Mouse (Mus musculus) cerebellum, postnatal 36 days (tissue): ENCODE results near the gene Slc24a4.
A peak's percentile ranks its signal among the peaks of the same experiment; 100 is the strongest.
"Not testable (repeated sequence)": the region's sequence is repeated elsewhere in the genome, so short reads cannot be mapped to it uniquely, and the experiment has no call there.

Experiments used
- DNase-seq, 2 experiments: peaks; one replicate each; pipeline ENCODE4 v3.0.0; 2021 to 2022; ENCODE audit warnings: mixed read lengths in 2 of 2

Slc24a4 gene

GRCm38 (mm10) chr12:102166691-102167261, 38.2 kb downstream of the Slc24a4 start:
- DNase-seq: no peak

DNA sequence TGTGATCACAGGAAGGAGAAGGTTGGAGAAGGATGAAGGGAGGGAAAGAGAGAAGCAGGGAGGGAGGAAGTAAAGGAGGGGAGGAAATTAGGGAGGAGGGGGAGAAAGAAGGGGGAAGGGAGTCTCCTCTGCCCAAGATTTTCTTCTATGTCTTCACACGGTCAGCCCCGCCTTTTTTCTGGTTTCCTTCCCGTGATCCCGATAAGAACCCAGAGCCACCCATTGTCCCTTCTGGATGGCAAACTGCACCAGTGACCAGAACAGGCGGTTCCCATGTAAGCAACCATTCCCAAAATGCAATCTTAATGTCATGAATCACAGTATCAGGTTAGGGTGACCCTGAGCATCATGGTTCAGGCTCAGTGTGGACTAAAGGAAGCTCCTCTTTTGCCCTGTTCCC, 38.8 kb downstream of the Slc24a4 start:
- DNase-seq: no peak

DNA sequence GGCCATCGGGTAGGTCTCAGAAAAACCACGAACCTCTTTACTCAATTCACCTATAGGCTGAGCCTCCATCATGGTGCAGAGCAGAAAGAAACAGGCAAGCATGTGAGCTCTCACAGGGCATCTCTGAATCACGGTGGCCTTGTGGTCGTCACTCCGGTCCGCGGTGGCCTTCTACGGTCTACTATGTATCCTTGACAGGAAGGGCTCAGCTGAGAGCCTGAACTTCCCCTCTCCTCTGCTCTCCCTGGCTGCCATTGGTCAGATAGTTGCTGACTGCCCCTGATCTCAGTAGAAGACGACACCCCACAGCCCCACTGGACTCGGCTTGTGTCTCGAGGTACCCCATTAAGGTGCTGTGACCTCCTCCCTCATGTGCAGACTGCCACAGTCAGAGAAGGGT, 44.2 kb downstream of the Slc24a4 start:
- DNase-seq: no peak

DNA sequence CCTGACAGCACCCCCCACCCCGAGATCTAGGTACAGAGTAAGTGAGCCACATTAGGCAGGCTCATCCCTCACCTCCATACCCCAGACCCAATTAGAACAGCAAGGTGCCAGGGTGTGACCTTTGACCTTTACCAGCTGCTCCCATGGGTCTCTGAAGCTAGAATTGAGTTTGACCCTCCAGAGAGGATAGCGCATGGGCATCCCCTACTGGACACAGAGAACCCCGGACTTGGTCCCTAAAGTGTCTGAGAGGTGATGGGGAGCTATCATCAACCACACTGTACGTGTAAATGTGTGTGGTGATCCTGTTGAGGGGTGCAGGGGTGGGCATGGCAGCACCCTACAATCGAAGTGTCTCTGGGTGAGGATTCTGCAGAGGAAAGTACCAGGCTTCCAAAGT, 44.8 kb downstream of the Slc24a4 start:
- DNase-seq: no peak

- DNase-seq: no peak
Observed at GRCm38 (mm10) chr12:102180371-102181074, 52.0 kb downstream of the Slc24a4 start.

DNA sequence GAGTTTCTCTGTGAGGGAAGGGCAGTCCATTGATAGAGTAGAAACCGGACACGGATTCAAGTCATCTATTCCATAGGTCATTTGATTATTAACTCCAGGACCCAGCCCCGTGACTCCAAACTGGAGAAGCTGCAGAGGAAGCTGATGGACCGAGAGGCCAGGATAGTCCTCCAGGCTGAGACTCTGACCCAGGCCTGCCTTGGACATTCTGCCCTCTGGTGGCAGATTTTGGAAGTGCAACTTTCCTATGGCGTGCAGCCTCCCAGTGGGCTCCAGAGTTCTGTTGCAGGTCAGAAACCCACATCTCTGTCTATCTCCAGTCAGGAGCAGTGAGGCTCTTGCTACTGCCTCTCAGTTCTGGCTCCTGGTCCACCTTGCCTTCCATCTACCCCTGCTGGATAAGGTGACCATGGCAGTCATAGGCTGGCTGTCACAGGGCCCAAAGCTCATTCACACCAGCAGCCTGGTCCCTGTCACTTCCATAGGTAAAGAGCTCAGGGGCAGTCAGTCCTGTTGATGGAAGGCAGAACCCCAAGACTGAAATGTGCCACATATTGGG, 53.3 kb downstream of the Slc24a4 start:
- peak; percentile 45 to 57 for DNase-seq

GRCm38 (mm10) chr12:102182621-102183020, 54.1 kb downstream of the Slc24a4 start:
- DNase-seq: peak; percentile 14 to 15

- no peak for DNase-seq
Observed at GRCm38 (mm10) chr12:102183201-102183600, 54.7 kb downstream of the Slc24a4 start.

GRCm38 (mm10) chr12:102190820-102191219, 62.3 kb downstream of the Slc24a4 start:
- peak; percentile 61 to 71 for DNase-seq

DNA sequence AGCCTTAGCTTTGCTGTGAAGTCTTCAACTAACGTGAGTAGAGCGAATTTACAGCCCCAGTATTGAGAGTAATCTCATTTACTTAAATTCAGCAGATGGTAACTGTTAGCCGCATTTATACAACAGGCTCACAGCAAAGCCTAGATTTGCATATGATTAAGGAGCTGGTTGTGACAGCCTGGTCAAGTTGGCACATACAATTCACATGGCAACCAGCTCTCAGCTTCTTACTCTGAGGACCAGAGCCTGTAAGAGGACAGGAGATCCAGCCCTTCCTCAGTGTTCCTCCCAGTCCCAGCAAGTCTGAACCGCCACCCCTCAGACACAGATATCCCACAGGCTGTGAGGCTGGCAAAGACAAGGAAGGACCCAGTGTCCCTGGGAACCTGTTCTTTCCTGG, 73.0 kb downstream of the Slc24a4 start:
- DNase-seq: no peak

DNA sequence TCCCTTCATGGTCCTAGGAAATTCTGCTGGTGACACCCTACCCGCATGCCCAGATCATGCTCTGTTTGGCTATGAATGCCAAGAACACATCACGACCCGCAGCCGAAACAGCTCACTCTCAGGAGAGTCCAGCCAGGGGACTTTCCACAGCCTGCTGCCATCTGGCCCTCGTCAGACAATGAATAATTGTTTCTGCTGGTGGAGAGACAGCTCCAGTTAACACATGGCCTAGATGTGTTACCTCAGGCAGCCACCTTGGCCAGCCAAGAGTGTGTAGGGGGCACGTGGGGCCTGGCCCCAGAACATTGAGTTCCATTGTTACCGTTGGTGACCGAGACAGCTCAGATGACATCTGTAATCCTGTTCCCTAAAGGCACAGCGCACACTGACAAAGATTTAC, 74.4 kb downstream of the Slc24a4 start:
- peak; percentile 35 to 38 for DNase-seq

DNA sequence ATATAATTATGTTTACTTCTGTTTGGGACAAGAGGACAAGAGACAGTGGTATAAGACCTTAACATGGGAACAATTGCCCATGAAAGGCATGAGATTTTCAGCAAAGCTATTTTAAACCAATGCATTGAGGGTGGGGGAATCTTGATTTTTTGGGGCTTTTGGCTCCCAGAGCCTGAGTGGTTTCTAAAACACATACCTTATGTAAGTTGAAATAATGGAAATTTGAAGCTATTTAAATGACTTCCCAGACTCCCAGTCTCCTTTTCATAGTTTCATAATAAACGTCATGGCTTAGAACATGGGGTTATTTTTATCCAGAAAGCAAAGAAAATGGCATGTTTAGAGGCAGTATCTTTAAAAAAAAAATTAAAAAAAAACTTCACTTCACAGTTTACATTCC, 77.9 kb downstream of the Slc24a4 start:
- no peak for DNase-seq

- no peak for DNase-seq
Observed at GRCm38 (mm10) chr12:102207245-102207644, 78.7 kb downstream of the Slc24a4 start.

GRCm38 (mm10) chr12:102210801-102211200, 82.3 kb downstream of the Slc24a4 start:
- DNase-seq: no peak

GRCm38 (mm10) chr12:102223404-102223803, 94.9 kb downstream of the Slc24a4 start:
- DNase-seq: peak; percentile 81

- DNase-seq: not testable (repeated sequence)
Observed at GRCm38 (mm10) chr12:102224112-102224511, 95.6 kb downstream of the Slc24a4 start.

GRCm38 (mm10) chr12:102225165-102225564, 96.6 kb downstream of the Slc24a4 start:
- no peak for DNase-seq

DNA sequence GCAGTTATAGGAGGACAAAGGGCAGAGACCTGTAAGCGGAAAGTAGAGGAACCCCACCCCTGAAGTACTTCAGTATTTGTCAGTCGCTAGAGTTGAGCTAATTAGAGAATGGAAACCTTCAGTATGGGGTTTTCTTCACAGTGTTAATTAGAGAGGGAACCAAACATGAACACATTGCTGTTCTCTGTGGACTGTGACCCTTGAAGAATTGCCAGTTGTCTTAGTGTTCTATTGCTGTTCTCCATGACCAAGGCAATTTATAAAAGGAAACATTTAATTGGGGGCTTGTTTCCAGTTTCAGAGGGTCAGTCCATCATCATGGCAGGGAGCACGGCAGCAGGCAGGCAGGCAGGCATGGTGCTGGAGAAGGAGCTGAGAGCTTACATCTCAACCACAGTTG, 107.0 kb downstream of the Slc24a4 start:
- DNase-seq: no peak

DNA sequence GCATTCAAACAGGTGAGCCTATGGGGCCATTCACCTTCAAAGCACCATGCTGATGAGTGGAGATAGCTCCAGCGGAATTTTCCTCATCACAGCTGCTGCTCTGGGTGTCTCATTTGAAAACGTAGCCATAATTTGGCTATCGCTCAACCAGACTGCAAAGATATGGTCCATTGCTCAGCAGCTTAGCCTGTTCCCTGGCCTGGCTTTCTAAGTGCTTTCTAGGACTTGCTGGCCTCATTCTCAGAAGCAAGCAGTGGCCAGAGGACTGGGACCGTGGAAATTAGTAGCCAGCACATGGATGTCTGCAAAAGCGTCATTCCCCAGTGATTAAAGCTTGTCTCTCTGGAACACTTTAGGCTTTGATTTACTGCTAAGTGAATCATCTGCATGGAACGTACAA, 107.8 kb downstream of the Slc24a4 start:
- no peak for DNase-seq

- no peak for DNase-seq
Observed at GRCm38 (mm10) chr12:102242076-102242722, 113.7 kb downstream of the Slc24a4 start.

DNA sequence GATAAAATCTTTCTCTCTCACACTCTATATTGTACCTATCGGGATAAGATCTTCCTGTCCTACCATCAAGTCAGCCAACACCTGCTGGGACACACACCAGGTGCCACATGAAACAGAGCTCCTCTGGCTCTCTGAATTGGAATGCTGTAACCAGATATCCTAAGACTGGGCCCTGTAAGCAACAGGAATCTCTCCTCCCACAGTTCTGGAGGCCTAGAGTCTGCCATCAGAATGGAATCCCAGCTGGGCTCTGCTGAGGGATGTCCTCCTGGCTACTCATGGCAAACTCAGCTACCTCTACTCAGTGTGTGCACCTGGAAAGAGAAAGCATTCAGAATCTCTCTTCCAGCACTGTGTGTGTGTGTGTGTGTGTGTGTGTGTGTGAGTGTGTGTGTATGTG, 115.4 kb downstream of the Slc24a4 start:
- no peak for DNase-seq

DNA sequence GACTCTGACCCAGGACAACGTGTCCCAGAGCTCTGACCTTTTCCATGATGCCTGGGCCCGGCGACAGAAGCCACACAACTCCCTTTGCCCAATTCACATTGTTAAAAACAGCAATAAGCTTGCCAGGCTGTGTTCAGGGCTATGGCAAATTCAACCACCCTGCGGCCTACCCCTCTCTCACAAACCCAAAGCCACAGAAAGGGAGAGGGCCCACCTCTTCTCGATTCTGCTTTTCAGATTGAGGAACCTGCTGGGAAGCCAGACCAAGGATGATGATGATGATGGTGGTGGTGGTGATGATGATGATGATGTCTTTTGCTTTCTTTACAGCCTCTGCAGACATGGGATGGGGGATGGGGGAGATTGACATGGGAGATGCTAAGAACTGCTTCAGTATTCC, 117.7 kb downstream of the Slc24a4 start:
- no peak for DNase-seq

GRCm38 (mm10) chr12:102248104-102248503, 119.6 kb downstream of the Slc24a4 start:
- no peak for DNase-seq

DNA sequence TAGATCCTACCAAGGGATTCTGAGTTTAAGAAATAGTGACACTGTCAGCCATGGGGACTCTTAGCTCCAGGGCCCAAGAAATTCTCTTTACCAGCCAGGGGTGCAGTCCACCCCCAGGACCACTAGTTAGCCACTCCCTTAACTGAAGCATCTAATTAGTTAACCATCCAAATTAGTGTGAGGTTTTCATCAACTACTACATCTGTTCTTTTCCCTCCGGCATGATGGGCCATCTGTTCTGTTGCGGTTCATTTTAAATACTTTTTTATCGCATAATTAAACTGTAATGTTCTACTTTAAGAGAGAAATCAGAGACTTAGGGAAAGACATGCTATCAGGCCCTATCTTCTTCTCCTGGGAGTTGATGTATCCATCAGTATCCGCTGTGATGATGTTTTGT, 121.8 kb downstream of the Slc24a4 start:
- no peak for DNase-seq
